Mouse (Mus musculus): ENCODE results near the gene Selenos. TPM values are rescaled to one million over a fixed set of nuclear protein-coding genes. Genes with fewer than 3 reads are reported as not detected.

The Selenos gene
- polyA plus RNA-seq (2012; fragmentation: generic; extraction: Trizol), result 10 to 100 TPM in 1 of 2 experiments, 1 to 10 TPM in 1; 7.0 to 80.0 TPM

DNA sequence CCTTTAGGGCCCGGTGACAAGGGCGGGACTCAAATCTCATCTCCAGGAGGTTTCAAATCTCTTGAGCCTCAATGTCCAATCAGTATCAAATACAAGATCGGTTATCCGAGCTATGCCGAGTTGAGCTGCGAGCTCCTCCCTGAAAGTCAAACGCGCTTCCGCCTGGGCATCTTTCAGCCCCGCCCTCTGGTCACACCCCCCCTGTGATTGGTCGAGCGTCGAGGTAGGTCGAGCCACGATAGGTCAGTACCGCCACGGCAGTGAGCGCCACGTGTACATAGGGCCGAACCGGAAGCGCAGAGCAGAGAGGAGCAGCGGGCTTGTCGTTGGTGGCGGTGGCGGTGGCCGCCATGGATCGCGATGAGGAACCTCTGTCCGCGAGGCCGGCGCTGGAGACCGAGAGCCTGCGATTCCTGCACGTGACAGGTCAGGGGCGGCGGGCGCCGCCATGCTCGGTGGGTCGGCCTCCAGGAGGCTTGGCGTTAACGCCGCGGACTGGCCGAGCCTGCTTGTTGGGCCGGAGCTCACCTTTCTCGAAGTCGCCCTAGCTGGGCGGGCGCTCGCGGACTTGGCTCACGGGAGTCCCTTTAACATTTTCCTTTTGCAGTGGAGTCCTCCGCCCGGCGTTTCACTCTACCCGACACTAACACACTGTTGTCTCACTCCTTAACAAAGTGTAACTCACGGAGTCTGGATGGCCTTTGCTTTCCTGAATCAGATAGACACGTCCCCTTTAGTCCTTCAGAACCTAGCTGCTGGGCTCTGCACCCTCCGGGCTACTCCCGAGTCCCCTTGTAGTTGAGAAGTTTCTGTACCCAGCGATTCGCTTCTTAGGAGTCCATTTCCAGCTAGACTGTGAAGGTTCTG, at the start of gene Selenos:
Gene Selenos (plus strand): TSS at position 286 of the 867 bp plus-strand sequence.

DNA sequence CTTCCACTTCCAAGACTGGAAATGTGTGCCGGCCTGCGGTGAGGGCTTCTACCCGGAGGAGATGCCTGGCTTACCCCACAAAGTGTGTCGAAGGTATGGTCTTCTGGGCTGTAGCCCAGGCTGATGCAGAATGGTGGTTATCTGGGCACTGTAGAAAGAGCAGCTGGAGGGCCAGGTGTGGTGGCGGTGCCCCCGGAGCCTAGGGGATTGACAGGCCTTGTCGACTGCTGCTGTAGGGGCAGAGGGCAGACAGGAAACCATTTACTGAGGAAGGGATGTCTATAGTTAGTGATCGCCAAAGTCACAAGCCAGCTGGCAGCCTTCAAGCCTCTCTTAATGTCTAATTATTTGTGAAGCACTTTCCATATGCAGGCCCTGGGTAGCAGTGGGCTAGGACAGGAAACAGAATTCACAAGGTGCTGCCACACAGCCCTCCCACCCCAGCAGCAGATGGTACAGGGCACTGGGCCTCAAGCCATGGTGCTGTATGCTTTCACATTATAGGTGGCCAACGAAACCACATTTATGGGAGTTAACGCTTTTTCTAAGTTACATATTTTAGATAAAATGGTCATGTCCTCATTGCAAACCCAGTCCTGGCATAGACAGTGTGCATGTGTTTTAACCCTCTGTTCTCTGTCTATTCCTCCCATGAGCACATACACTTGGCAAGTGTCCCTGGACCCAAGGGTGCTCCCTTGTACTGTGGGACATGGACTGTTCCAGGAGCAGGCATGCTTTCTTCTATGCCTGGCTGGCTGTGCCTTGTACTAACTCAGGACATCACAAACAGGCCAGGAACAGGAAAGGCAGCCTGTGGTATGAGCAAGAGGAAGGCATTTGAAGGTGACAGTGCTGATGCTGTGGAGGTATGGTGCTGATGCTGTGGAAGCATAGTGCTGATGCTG, 35.6 kb upstream of the Selenos start, which contains the start of gene Gm45213:
Gene Gm45213 (plus strand): TSS at position 51 of the 908 bp plus-strand sequence.

DNA sequence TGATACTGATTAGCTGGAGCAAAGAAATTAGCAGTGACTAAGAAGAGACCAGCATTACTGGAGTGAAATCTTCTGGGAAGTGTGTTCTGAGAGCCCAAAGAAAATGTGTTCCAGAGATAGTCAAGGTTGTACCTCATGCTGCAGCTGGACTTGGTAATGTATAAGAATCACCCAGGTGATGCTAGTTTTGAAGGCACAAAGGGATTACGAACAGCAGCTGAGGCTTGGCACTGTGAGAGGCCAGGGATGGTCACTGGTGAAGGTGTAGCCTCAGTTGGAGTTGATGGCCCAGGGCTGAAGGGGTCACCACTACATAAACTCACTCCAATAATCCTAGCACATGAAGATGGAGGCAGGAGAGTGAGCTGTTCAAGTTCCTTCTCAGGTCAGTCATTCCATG, 20.7 kb upstream of the Selenos start, which contains the start of gene Snrpa1:
Gene Snrpa1 (plus strand): TSS at position 301 of the 400 bp plus-strand sequence.

DNA sequence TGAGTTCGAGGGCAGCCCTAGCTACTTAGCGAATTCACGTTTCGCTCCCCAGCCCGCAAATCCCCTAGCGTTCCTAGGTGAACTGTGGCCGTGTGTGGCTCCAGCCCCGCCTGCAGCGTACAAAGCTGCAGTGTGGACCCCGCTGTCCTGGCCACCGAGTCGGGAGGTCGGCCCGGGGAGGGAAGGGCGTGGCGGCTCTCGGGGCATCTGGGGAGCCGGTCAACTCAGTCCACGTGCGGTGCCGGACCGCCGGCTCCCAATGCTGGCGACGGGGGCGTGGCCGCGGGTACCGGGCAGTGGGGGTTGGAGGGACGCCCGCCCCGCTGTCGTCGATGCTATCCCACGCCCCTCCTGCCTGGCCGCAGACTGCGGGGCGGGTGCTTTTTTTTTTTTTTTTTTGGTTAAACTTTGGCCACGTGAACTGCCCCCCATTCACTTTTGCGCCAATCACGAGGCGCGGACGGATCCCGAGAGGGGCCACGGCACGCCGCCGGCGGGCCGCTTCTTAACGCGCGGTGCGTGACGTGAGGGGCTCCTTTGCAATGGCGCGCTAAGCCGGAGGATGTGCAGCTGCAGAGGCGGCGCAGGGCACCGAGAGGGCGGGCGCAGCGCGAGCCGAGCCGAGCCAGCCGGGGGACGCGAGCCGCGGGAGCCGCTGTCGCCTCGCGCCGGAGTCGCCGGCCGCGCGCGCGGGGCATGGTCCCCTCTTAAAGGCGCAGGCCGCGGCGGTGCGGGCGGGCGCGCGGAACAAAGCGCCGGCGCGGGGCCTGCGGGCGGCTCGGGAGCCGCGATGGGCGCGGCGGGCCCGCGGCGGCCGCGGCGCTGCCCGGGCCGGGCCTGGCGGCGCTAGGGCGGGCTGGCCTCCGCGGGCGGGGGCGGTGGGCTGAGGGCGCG, 29.8 kb downstream of the Selenos start, which contains the start of gene Chsy1:
Gene Chsy1 (plus strand): TSS at position 555 of the 894 bp plus-strand sequence.

Other genes with a start within 250 kb of the Selenos start
- under 1 TPM; 0.08 to 0.61 TPM for gene Pcsk6, start 217.9 kb upstream of the Selenos start, polyA plus RNA-seq (2012; fragmentation: generic; extraction: Trizol)
- gene Gm45213, start 36.0 kb upstream of the Selenos start, polyA plus RNA-seq (2012; fragmentation: generic; extraction: Trizol), result not detected
- gene Snrpa1, start 20.6 kb upstream of the Selenos start, polyA plus RNA-seq (2012; fragmentation: generic; extraction: Trizol), result 10 to 100 TPM; 42.3 to 51.9 TPM
- gene Chsy1, start 29.9 kb downstream of the Selenos start, polyA plus RNA-seq (2012; fragmentation: generic; extraction: Trizol), result 10 to 100 TPM in 1 of 2 experiments, 1 to 10 TPM in 1; 1.3 to 13.7 TPM